Mouse (Mus musculus) thymus, adult 2 months (tissue): ENCODE data around the gene Prmt1.

Experiments
- CTCF ChIP-seq: fragments of 200-500 bp; IDR thresholded peaks from 2 replicates; pipeline ENCODE4 v1.5.1; 2012; ENCODE audit warnings: mild to moderate bottlenecking, control low read depth, low read length, moderate library complexity, borderline replicate concordance; ENCODE audit not compliant: control insufficient read depth, poor library complexity, insufficient read depth; ENCODE audit errors: extremely low read depth
- POLR2A ChIP-seq: fragments of 200-500 bp; IDR thresholded peaks from 2 replicates; pipeline ENCODE4 v1.6.1; 2012; ENCODE audit warnings: mild to moderate bottlenecking, low read length, control low read depth, moderate library complexity; ENCODE audit not compliant: control insufficient read depth, poor library complexity, insufficient read depth; ENCODE audit errors: extremely low read depth

DNA sequence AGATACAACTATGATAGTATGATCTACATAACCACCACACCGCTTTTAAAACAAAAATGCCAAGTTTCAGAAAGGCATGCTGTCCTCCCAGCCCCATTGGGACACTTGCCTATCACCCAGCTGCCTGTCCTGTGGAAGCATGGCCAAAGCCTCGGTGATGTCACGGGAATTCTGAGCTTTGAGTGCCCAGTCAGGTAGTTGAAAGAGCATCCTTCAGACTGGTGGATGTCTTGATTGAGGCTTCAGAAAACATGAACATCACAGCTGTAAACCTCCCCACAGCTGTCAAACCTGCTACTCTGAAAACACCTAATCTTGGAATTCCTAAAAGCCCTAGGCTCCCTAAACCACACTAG lies 27.7 kb upstream of the Prmt1 start:
- no peak for TF ChIP-seq CTCF
- TF ChIP-seq POLR2A = no peak
